Mouse (Mus musculus) left cerebral cortex, adult 2 months (tissue): ENCODE data around the gene Tmem132a. TPM values are rescaled to one million over a fixed set of nuclear protein-coding genes. Genes with fewer than 3 reads are reported as not detected.
A peak's percentile ranks its signal among the peaks of the same experiment; 100 is the strongest.

Experiments
- DNase-seq, 2 experiments: peaks; one replicate each; pipeline ENCODE4 v3.0.0; 2021 to 2022; ENCODE audit warnings: low spot score in 2 of 2, mixed read lengths in 1 of 2; ENCODE audit errors: extremely low spot score in 1 of 2
- H3K27ac ChIP-seq: fragments of 200-600 bp; 2 replicates; pipeline ENCODE4 v1.8.1; 2022
- H3K4me3 ChIP-seq: fragments of 200-600 bp; 2 replicates; pipeline ENCODE4 v1.8.1; 2022
- CTCF ChIP-seq: fragments of 200-600 bp; IDR thresholded peaks from 2 replicates; pipeline ENCODE4 v1.8.1; 2022; ENCODE audit warnings: antibody characterized with exemption, mild to moderate bottlenecking, moderate library complexity
- intact Hi-C: fragments of 180-260 bp; cut with DNase I; formaldehyde crosslinking; loops from one replicate; pipeline ENCODE4 v1.15.1; 2025
- total RNA-seq, 2 experiments: library from RNA; stranded (reverse); gene quantifications; 2 replicates each; pipeline ENCODE4 v1.2.3; 2021

Gene Tmem132a
- total RNA-seq, 2 experiments from 2014 or later = 268 TPM

- TF ChIP-seq CTCF = no peak
- no peak overlapping the region for H3K4me3 ChIP-seq
Observed at GRCm38 (mm10) chr19:10900315-10900714, 30.6 kb upstream of the Tmem132a start.

GRCm38 (mm10) chr19:10897491-10897890 lies 27.8 kb upstream of the Tmem132a start:
- intact Hi-C loops = no loop called here
- DNase-seq = no peak
- H3K27ac ChIP-seq = no peak overlapping the region
- no peak overlapping the region for H3K4me3 ChIP-seq
- TF ChIP-seq CTCF = no peak

More at GRCm38 (mm10) chr19:10900315-10900714, 30.6 kb upstream of the Tmem132a start:
- DNase-seq = no peak
- intact Hi-C loops = no loop called here
- no peak overlapping the region for H3K27ac ChIP-seq

- TF ChIP-seq CTCF = no peak
- intact Hi-C loops = no loop called here
- Histone ChIP-seq H3K27ac (no peak overlapping the region), H3K4me3 (peak overlapping the region; percentile 93)
- DNase-seq = no peak
Observed at GRCm38 (mm10) chr19:10896849-10897248, 27.1 kb upstream of the Tmem132a start.

- DNase-seq = peak in 1 of 2 experiments; percentile 20
- intact Hi-C loops = loop anchor here (1.0 kb wide), 2 partner anchors 14 to 26 kb away; partner anchors contain the start of gene Tmem132a
- no peak for TF ChIP-seq CTCF
- H3K27ac ChIP-seq = peak overlapping the region; percentile 89
- H3K4me3 ChIP-seq = peak overlapping the region; percentile 93
Observed at GRCm38 (mm10) chr19:10895708-10896107, 26.0 kb upstream of the Tmem132a start.

GRCm38 (mm10) chr19:10895016-10895528 lies 25.3 kb upstream of the Tmem132a start, which contains the start of gene Prpf19:
Gene Prpf19, plus strand, starts transcription at chr19:10895231.
- Histone ChIP-seq H3K4me3 (peak within 1 kb of the TSS; percentile 93), H3K27ac (peak within 1 kb of the TSS; percentile 89)
- TF ChIP-seq CTCF = peak; percentile 19; the same call in 1 of the 2 replicates
- peak; percentile 99 for DNase-seq
- intact Hi-C loops = loop anchor here (1.0 kb wide), 2 partner anchors 14 to 26 kb away; partner anchors contain the start of gene Tmem132a

- Histone ChIP-seq H3K4me3 (no peak overlapping the region), H3K27ac (no peak overlapping the region)
- no peak for TF ChIP-seq CTCF
- DNase-seq = no peak
- intact Hi-C loops = no loop called here
Observed at GRCm38 (mm10) chr19:10892201-10892600, 22.5 kb upstream of the Tmem132a start.

GRCm38 (mm10) chr19:10881426-10882154 lies 11.8 kb upstream of the Tmem132a start, which contains the start of gene Tmem109:
Gene Tmem109, minus strand, starts transcription at chr19:10882001.
- DNase-seq = peak; percentile 89 to 91
- intact Hi-C loops = loop anchor here (1.0 to 2.0 kb wide), 2 partner anchors 14 to 167 kb away; partner anchors contain the start of gene Prpf19
- peak; percentile 27 for TF ChIP-seq CTCF
- peak within 1 kb of the TSS; percentile 73 for H3K4me3 ChIP-seq
- peak within 1 kb of the TSS; percentile 94 for H3K27ac ChIP-seq

- DNase-seq = no peak
- Histone ChIP-seq H3K27ac (peak overlapping the region; percentile 94), H3K4me3 (peak overlapping the region; percentile 73)
- intact Hi-C loops = loop anchor here (1.0 to 2.0 kb wide), 2 partner anchors 14 to 166 kb away; partner anchors contain the start of gene Prpf19
- TF ChIP-seq CTCF = no peak
Observed at GRCm38 (mm10) chr19:10880975-10881425, 11.3 kb upstream of the Tmem132a start.

- intact Hi-C loops = loop anchor here (2.0 kb wide), 1 partner anchor 166 kb away; no protein-coding TSS in a partner anchor
Observed at GRCm38 (mm10) chr19:10880085-10880974, 10.6 kb upstream of the Tmem132a start.

GRCm38 (mm10) chr19:10878201-10878837 lies 8.6 kb upstream of the Tmem132a start:
- TF ChIP-seq CTCF = no peak
- no peak overlapping the region for H3K4me3 ChIP-seq
- H3K27ac ChIP-seq = peak overlapping the region; percentile 69; the same call in 1 of the 2 replicates
- DNase-seq = no peak
- intact Hi-C loops = no loop called here

More at GRCm38 (mm10) chr19:10880085-10880974, 10.6 kb upstream of the Tmem132a start:
- peak; percentile 43 for TF ChIP-seq CTCF
- DNase-seq = peak in 1 of 2 experiments; percentile 32
- Histone ChIP-seq H3K27ac (0 out of 2 replicates have a peak overlapping the region, but pooled peaks have one; percentile 10), H3K4me3 (peak overlapping the region; percentile 73)
